Mouse (Mus musculus): ENCODE results near the gene Ssb.

- TF ChIP-seq CTCF (IDR thresholded peaks at IDR 0.05; ENCODE audit: low read depth, low read length), result no peak
- no peak for TF ChIP-seq GATA1 (IDR thresholded peaks at IDR 0.05; ENCODE audit: borderline replicate concordance, low read length)
- TF ChIP-seq POLR2AphosphoS5 (IDR thresholded peaks at IDR 0.05; ENCODE audit: insufficient replicate concordance, low read depth, low read length), result no peak
- no peak for TF ChIP-seq GATA2 (IDR thresholded peaks at IDR 0.05; ENCODE audit: borderline replicate concordance, low read depth, low read length)
- no peak for TF ChIP-seq TAL1 (conservative IDR thresholded peaks at IDR 0.05; ENCODE audit: low read depth, low read length)
Measured at GRCm38 (mm10) chr2:69830116-69830515, 31.2 kb upstream of the Ssb start.
